ENCODE assay signal across 17 mouse cellular contexts in the genomic region with DNA sequence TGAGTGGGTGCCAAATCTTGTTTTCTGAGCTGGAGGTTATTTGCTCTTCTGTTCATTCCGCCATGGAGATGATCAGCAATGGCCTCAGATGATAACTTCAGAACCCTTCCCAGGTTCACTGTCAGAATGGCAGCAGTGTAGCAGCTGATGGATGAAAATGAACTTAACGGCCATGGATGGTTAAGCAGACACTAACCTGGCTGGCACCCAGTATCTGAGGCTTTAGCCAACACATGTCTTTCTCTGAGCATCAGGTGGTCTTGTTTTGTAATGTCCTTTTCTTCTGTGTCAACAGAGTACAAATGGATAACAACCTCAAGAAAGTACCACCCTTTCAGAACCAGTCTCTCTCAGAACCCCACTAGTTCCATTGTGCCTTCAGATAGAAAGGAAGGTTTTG.
"Had no signal": no experiment of that assay in that cellular context is flagged by ENCODE, and none has a peak within 500 bp of the region (broad histone marks: within the 10 kb centered on the region; RNA-seq: fewer than 3 reads in every experiment).

No protein-coding gene starts in this region.

- DNase-seq: lung, adult 2 months; lung, postnatal 14 days; lung, postnatal 36 days; midbrain, embryonic 14.5 days; right cerebral cortex, postnatal 14 days; thymus, adult 2 months; thymus, postnatal 25 days; thymus, postnatal 4 days had no signal

- H3K36me3 ChIP-seq: lung, embryonic 15.5 days; neural tube, embryonic 12.5 days; stomach, embryonic 15.5 days had no signal

- H3K4me2 ChIP-seq: lung, embryonic 15.5 days; midbrain, embryonic 11.5 days; neural tube, embryonic 12.5 days; stomach, embryonic 15.5 days had no signal

- ATAC-seq: lung, postnatal 0 days; midbrain, embryonic 16.5 days had no signal

- H3K4me1 ChIP-seq: lung, embryonic 15.5 days; megakaryocyte, embryonic 14.5 days; neural tube, embryonic 12.5 days; stomach, embryonic 15.5 days had no signal

- H3K27ac ChIP-seq: lung, embryonic 15.5 days; macrophage; neural tube, embryonic 12.5 days; stomach, embryonic 15.5 days; stomach, postnatal 0 days had no signal

- H3K27me3 ChIP-seq: lung, embryonic 15.5 days; megakaryocyte, embryonic 14.5 days; neural tube, embryonic 12.5 days; stomach, embryonic 15.5 days had no signal

- H3K9me3 ChIP-seq: lung, embryonic 15.5 days; megakaryocyte, embryonic 14.5 days; neural tube, embryonic 12.5 days; stomach, embryonic 15.5 days had no signal

- H3K9ac ChIP-seq: lung, embryonic 15.5 days; neural tube, embryonic 12.5 days; stomach, embryonic 15.5 days had no signal

- H3K4me3 ChIP-seq: lung, embryonic 15.5 days; megakaryocyte, embryonic 14.5 days; neural tube, embryonic 12.5 days; stomach, embryonic 15.5 days had no signal
